Mouse (Mus musculus): ENCODE data around the gene Gfod1. TPM values are rescaled to one million over a fixed set of nuclear protein-coding genes. Genes with fewer than 3 reads are reported as not detected.

The Gfod1 gene
- polyA plus RNA-seq (2012): 8.8 and 13.1 TPM in 2 replicates

GRCm38 (mm10) chr13:43304018-43304431, at the start of gene Gfod1:
TSS of gene Gfod1 (minus strand) at chr13:43304172.

DNA sequence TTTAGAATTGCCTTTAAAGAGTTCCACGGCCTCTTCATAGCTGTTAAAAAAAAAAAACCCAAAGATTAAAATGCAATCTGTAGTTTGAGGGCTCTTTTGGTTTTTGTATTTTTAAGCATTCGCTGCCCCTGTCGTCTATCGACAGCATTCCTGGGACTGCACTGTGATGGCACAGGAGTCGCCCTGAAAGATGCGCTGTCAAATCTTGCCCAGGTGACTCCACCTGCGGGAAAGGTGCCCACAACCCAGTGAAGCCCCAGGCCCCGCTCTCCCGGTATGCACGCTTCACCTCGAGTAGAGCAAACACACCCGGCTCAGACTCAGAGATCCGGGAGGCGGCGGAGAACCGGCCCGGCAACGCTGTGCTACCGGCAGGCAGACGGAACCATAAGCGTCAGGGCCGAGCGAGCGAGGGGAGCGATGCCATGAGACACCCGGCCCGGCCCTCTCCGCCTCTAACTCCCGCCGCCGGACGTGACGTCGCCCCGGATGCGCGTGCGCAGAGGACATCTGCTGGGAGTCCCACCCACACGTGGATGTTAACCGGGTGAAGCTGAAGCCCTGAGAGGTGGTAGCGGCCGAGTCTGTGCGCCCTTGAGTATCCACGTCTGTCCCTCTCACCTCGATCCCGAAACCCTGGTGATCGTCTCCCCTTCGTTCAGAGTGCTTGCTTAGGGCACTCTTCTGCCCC, 132.8 kb downstream of the Gfod1 start, which contains the start of gene Tbc1d7:
Gene Tbc1d7 (minus strand): TSS at position 482 of the 691 bp plus-strand sequence.

Other genes with a start within 250 kb of the Gfod1 start
- 1.2 and 3.1 TPM in 2 replicates for gene Tbc1d7, start 132.7 kb downstream of the Gfod1 start, polyA plus RNA-seq (2012)
- 9.2 and 13.3 TPM in 2 replicates for gene Sirt5, start 61.3 kb upstream of the Gfod1 start, polyA plus RNA-seq (2012)
- 143 and 215 TPM in 2 replicates for gene Nol7, start 94.2 kb upstream of the Gfod1 start, polyA plus RNA-seq (2012)
- gene Ranbp9, start 177.1 kb upstream of the Gfod1 start, polyA plus RNA-seq (2012): 91.1 and 106 TPM in 2 replicates

All from megakaryocyte-erythroid progenitor cell, adult 5 weeks (primary cell).